In the genomic region with DNA sequence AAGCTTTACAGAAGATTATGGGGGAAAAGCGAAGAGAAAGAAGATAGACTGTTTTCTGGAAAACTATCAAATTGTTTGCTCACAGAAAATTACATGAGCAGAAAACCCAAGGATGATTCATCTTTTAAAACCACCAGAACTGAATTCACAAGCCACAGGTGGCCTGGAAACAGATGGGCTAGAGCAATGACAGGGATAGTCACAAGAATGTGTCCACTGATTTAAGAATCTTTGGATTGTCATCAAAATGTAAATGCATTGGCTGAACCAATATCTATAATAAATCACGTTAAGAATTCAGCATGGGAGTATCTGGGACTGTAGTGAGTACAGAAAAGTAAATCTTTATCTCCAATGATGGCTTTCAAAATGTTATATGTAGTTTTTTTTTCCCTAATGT, we compare ENCODE assay signal across 19 mouse cellular contexts.
DNase-seq lines count a peak whose midpoint lies in the region; TF ChIP-seq lines count a peak whose summit lies in the region.
"Had no signal": no experiment of that assay in that cellular context is flagged by ENCODE, and none has a peak within 500 bp of the region (broad histone marks: within the 10 kb centered on the region; RNA-seq: fewer than 3 reads in every experiment).

No protein-coding gene starts in this region.

- H3K79me3 ChIP-seq in C2C12 (ENCODE audit: low read depth), result no peaks in the 10 kb centered on the region

- H3K27me3 ChIP-seq in C2C12 (ENCODE audit: control insufficient read depth, insufficient read depth, insufficient read length), result no peaks in the 10 kb centered on the region
- H3K27me3 ChIP-seq in myocyte (ENCODE audit: control insufficient read depth, insufficient read depth, insufficient read length), result no peaks in the 10 kb centered on the region
- H3K27me3 ChIP-seq: embryonic facial prominence, embryonic 12.5 days; forebrain, embryonic 12.5 days; Patski had no signal

- no peak for TF ChIP-seq CTCF in C2C12 (IDR thresholded peaks at IDR 0.05; ENCODE audit: control insufficient read depth, insufficient read depth, insufficient read length)

- H3ac ChIP-seq in C2C12 (ENCODE audit: control insufficient read depth, insufficient read length, low read depth), result no peak overlapping the region
- H3ac ChIP-seq in myocyte (ENCODE audit: control insufficient read depth, insufficient read length), result no peak overlapping the region

- DNase-seq in 3T3-L1 (ENCODE audit: low read depth, low spot score), result peak; percentile 80
- DNase-seq in brain, adult 2 months (ENCODE audit: low read depth, low spot score), result peak; percentile 18
- DNase-seq in frontal cortex, postnatal 14 days (ENCODE audit: low spot score in 2 of 2), result no peak
- no peak for DNase-seq in left cerebral cortex, adult 8-10 months (ENCODE audit: low spot score in 2 of 2)
- no peak for DNase-seq in heart, postnatal 10 days
- DNase-seq: adrenal gland, postnatal 10 days; adrenal gland, postnatal 25 days; B cell, adult 2 months; cerebellum, adult 11-12 months; cerebellum, adult 9-10 months; cerebellum, postnatal 10 days had no signal

- H3K79me2 ChIP-seq in C2C12 (ENCODE audit: control insufficient read depth, insufficient read depth), result no peaks in the 10 kb centered on the region
- no peaks in the 10 kb centered on the region for H3K79me2 ChIP-seq in myocyte (ENCODE audit: control insufficient read depth, insufficient read depth)

- H3K36me3 ChIP-seq in C2C12 (ENCODE audit: control insufficient read depth, insufficient read depth) (no peaks in the 10 kb centered on the region), myocyte (ENCODE audit: control insufficient read depth, insufficient read depth) (no peaks in the 10 kb centered on the region)
- H3K36me3 ChIP-seq: embryonic facial prominence, embryonic 10.5 days; embryonic facial prominence, embryonic 12.5 days; forebrain, embryonic 10.5 days; forebrain, embryonic 12.5 days had no signal

- no peak for TF ChIP-seq POLR2A in myocyte (IDR thresholded peaks at IDR 0.05; ENCODE audit: insufficient read length, low read depth)

- H3K4me3 ChIP-seq in C2C12 (ENCODE audit: insufficient read depth, poor library complexity, severe bottlenecking) (no peak overlapping the region), myocyte (no peak overlapping the region)
- H3K4me3 ChIP-seq: embryonic facial prominence, embryonic 10.5 days; embryonic facial prominence, embryonic 12.5 days; erythroblast, embryonic 14.5 days; forebrain, embryonic 10.5 days; forebrain, embryonic 12.5 days had no signal

- H3K4me2 ChIP-seq in myocyte (ENCODE audit: low read depth), result peak overlapping the region; percentile 5
- H3K4me2 ChIP-seq: embryonic facial prominence, embryonic 12.5 days; forebrain, embryonic 12.5 days had no signal

- intact Hi-C loops in heart, postnatal 10 days (cut with DNase I), result loop anchor here (5.0 kb wide), 1 partner anchor 116 kb away; no protein-coding TSS in a partner anchor

TF ChIP-seq in C2C12, 6 proteins besides CTCF, POLR2A, EP300 and RAD21:
- no peak for TF ChIP-seq CEBPB (IDR thresholded peaks at IDR 0.05; ENCODE audit: low read depth)
- TF ChIP-seq MAX (IDR thresholded peaks at IDR 0.05), result no peak
- peak; percentile 66 for TF ChIP-seq MYOD1 (IDR thresholded peaks at IDR 0.05; ENCODE audit: control insufficient read depth, insufficient read length, low read depth)
- no peak for TF ChIP-seq FOSL1 (IDR thresholded peaks at IDR 0.05; ENCODE audit: insufficient read depth, low read length, poor library complexity, severe bottlenecking)
- no peak for TF ChIP-seq USF1 (IDR thresholded peaks at IDR 0.05; ENCODE audit: low read depth)

TF ChIP-seq in myocyte, 11 proteins besides CTCF, POLR2A, EP300 and RAD21:
- TF ChIP-seq E2F4 (IDR thresholded peaks at IDR 0.05; ENCODE audit: insufficient read depth) (no peak), TCF12 (IDR thresholded peaks at IDR 0.05; ENCODE audit: insufficient read depth, poor library complexity, severe bottlenecking) (peak; percentile 25), CEBPB (IDR thresholded peaks at IDR 0.05; ENCODE audit: insufficient read depth, poor library complexity, severe bottlenecking) (0 out of 2 replicates have a peak, but pooled peaks have one; percentile 21), MYOD1 (IDR thresholded peaks at IDR 0.05; ENCODE audit: control insufficient read depth in 1 of 3, insufficient read length in 2 of 3, low read depth in 2 of 3) (peak in 2 of 3 experiments; percentile 40 to 44)
TF ChIP-seq in myocyte: peak in this region for 3.

Comparison
In these comparisons a context has a peak if more than half of its experiments do, and no peak if none do; other contexts are left out.
1. DNase-seq: peak in 3T3-L1 (single experiment) and brain, adult 2 months (single experiment); none in frontal cortex, postnatal 14 days (0 of 2), left cerebral cortex, adult 8-10 months (0 of 2) and heart, postnatal 10 days (0 of 2).